Mouse (Mus musculus): ENCODE measurements around the gene Rtn4rl1.

The Rtn4rl1 gene

GRCm38 (mm10) chr11:75212031-75212667 is 18.6 kb downstream of the Rtn4rl1 start:
- DNase-seq (ENCODE audit: extremely low read depth, insufficient read length, low spot score): peak; percentile 37

DNA sequence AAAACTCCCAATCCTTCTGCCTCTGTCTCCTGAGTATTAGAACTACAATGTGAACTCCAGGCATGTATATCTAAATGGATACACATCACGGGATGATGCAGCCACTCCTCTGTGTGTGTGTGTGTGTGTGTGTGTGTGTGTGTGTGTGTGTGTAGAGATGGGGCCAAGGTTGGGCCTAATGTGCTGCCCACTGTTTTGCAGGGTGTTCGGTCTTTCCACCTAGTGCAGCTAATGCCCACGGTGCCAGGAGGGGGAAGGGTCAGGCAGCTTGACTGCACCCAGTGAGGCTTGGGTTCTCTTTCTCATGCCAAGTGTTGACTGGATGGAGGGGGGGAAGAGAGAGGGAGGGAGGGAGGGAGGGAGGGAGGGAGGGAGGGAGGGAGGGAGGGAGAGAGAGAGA is 19.3 kb downstream of the Rtn4rl1 start:
- DNase-seq (ENCODE audit: extremely low read depth, insufficient read length, low spot score): no peak

DNA sequence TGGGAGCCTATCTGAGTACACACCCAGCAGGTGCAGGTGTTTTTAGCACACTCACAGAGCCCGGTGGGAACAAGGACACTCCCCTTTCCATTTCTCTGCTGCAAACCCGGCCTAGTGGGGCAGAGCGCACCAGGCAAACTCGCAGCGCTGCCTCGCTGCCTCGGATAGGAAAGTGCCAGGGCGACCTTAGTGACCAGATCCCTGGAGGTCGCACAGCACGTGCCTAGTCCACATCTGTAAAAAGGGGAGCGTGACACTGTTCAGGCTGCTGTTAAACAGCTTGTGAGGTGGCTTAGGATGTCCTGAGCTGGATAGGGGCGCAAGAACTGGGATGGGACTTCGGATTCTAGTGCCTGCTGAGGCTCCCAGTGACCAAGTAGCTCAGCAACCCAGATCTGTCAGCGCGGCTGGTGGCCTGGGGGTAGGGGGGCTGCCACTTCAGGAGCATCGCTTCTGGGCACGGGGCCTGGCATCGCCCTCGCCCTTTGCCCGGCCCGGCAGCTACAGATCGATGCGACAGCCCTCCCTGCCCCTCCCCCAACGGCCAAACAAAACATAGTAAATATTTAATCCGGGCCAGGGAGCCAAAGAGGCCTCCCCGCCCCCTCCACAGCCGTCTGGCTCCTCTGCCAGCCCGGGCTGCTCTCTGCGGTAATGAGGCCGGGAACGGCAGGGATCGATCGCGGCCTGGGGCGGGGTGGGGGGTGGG is 19.9 kb downstream of the Rtn4rl1 start:
- no peak for DNase-seq (ENCODE audit: extremely low read depth, insufficient read length, low spot score)

GRCm38 (mm10) chr11:75214081-75214950 is 20.7 kb downstream of the Rtn4rl1 start:
- DNase-seq (ENCODE audit: extremely low read depth, insufficient read length, low spot score): no peak

- DNase-seq (ENCODE audit: extremely low read depth, insufficient read length, low spot score): no peak
These were observed 26.5 kb downstream of the Rtn4rl1 start for GRCm38 (mm10) chr11:75220115-75220514.

DNA sequence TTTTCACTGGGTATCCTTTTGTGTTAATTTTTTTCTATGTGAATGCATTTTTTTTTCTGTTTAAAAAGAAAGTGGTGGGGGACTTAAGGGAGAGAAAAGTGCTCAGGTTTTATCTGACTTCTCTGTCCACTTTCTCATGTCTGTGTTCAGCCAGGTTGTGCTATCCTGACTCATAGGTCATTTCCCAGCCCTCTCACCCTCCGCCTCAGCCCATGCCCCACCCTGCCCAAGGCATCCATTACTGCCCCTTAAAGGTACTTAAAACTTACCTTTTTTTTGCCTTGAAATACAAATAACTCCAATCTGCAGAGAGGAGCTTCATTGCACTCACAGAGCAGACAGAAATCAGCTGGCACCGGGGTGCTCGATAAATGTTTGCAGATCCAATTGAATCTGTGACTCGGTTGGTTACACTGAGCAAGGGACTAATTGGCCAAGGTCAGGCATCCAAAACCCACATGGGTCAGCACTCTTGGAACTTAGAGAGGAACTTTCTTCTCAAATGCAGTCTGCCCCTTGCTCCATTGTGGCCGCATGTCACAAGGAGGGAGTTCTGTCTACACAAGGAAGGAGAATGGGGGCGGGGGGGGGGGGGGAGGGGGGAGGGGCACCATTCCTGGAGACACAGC is 27.0 kb downstream of the Rtn4rl1 start:
- no peak for DNase-seq (ENCODE audit: extremely low read depth, insufficient read length, low spot score)

DNA sequence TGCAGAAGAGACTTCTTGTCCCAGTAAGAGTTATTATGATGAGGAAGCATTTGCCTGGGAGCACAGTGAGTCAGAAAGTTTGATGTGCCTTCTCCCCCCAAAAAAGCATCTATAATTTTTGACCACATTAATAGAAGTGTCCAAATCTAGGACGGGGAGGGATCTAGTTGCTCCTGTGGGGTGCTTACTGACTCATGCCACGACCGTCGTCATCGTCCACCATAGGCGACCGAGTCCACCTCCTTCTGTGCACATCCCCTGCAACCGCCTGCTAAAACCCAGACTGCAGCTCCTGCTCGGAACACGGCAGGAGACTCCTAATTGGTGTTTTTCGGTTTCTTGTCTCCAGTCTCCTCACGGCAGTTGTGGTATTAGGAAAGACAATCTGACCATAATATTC is 30.5 kb downstream of the Rtn4rl1 start:
- no peak for DNase-seq (ENCODE audit: extremely low read depth, insufficient read length, low spot score)

GRCm38 (mm10) chr11:75224835-75225234 is 31.3 kb downstream of the Rtn4rl1 start:
- no peak for DNase-seq (ENCODE audit: extremely low read depth, insufficient read length, low spot score)

GRCm38 (mm10) chr11:75227632-75228031 is 34.0 kb downstream of the Rtn4rl1 start:
- DNase-seq (ENCODE audit: extremely low read depth, insufficient read length, low spot score): no peak

DNA sequence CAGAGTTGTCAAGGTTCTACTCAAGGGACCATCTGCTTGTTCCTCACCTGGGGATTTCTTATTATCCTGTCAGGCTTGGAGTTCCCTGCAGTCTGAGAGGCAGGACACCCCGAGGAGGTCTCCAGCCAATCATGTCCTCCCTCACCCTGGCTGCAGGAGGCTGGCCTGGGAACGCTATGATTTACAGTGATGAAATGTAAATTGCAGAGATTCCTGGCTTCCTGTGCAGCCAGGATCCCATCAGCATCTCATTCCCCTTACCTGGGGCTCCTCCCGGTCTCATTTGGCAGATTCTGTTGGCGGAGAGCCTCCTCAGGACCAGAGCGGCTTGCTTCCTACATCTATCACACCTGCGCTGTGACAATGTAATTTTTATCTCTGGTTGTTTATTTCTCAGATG is 35.7 kb downstream of the Rtn4rl1 start:
- no peak for DNase-seq (ENCODE audit: extremely low read depth, insufficient read length, low spot score)

- no peak for DNase-seq (ENCODE audit: extremely low read depth, insufficient read length, low spot score)
These were observed 36.7 kb downstream of the Rtn4rl1 start for GRCm38 (mm10) chr11:75230272-75230760.

- no peak for DNase-seq (ENCODE audit: extremely low read depth, insufficient read length, low spot score)
These were observed 38.2 kb downstream of the Rtn4rl1 start for GRCm38 (mm10) chr11:75231756-75232155.

- no peak for DNase-seq (ENCODE audit: extremely low read depth, insufficient read length, low spot score)
These were observed 38.9 kb downstream of the Rtn4rl1 start for GRCm38 (mm10) chr11:75232434-75232833.

DNA sequence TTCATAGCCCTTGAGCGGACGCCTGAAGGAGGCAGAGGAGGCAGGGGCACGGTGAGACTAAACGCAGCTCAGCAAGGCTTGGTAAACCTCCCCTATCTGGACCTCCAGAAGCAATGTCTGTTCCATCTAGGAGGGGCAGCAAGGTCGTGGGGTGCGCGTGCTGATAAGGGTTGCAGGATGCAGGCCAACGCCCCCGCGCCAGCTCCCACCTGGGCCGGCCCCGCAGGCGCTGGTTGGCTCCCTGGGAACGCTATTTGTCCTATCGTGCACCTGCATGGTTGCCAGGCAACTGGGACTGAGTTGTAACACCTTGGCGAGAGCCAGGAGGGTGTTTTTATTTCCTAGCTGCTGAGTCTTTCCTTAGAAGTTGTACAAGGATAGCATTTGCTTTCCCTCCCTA is 41.2 kb downstream of the Rtn4rl1 start:
- no peak for DNase-seq (ENCODE audit: extremely low read depth, insufficient read length, low spot score)

GRCm38 (mm10) chr11:75240158-75240934 is 46.8 kb downstream of the Rtn4rl1 start:
- DNase-seq (ENCODE audit: extremely low read depth, insufficient read length, low spot score): no peak

GRCm38 (mm10) chr11:75242710-75243255 is 49.2 kb downstream of the Rtn4rl1 start:
- no peak for DNase-seq (ENCODE audit: extremely low read depth, insufficient read length, low spot score)

DNA sequence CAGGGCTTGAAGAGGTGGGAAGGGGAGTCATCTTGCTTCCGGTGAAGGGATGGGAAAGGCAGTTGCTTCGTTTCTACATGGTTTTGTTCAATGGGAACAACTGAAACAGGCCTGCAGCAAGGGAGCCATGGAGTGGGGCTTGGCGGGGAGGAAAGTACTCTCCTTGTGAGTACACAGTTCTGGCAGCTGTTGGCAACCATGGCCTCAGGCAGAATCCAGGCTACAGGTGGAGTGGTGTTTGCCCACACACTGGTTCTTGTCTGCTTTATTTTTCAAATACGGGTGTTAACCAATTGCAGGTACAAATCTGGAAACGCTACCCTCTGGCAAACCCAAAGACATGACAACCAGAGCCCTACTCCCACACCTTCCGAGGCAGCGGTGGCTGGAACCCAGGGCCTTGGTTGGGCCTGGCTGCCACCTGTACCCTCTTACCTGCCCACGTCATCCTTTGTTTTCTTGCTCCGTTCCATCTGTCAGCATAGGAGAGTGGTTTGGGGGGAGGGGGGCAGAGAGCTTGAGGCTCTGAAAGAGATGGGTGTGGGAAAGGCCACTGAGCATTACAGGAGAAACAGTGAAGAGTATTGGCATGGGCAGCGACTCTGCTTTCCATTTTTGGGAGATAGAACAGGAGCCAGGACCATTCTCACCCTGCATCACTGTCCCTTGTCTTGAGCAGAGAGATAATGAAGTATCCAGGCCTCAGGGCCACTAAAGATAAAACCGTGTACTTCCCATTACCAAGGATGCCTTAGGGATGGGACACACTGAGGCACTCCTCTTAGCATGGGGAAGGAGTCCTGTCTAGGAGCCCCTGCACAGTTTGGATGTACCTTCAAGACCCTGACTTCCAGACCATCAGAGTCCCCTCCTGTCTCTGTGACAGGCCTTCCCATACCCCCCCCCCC is 51.0 kb downstream of the Rtn4rl1 start:
- DNase-seq (ENCODE audit: extremely low read depth, insufficient read length, low spot score): no peak

DNA sequence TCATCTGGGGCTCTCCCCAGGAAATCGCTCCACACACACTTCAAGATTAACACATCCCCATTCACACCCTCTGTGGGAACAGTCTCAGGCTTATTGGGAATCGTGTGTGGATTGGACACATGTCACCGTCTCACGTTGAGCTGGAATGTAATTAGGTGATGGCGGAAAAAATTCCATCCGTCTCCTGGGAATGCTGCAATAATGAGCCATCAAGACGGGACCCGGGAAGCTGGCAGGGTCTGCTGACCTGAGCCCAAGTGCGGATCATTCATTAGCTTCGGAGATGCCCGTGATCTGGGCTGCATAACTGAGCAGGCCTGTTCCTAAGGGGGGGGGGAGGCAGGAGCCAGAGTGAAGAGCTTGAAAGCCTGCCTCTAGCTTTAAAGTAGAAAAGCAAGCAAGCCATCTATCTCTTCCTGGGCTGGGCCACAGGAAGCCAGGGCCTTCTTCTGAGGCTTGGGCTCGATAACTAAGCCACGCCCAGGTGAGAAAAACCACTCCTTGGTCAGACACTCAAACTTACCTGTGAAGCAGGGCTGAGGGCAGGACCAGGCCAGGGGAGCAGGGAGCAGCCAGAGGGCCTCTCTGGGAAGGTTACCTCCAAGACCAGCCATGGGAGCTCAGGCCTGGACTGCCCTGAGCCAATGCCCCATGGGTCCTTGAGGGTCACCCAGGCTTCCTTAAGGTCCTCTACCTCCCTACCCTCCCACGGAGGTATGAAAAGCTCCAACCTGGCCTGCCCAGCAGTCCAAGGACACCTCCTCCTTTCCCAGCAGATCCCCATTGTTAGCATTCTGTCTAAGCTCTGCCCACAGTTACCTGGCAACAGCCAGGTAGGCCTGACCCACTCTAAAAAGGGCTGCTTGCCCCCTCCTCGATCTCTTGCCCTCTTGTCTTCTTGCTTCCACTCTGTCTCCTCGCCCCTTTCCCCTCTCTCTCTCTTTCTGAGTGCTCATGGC is 52.1 kb downstream of the Rtn4rl1 start:
- no peak for DNase-seq (ENCODE audit: extremely low read depth, insufficient read length, low spot score)

Measured in 3134 (cell line).